Mouse (Mus musculus): ENCODE measurements at regions not wholly inside any gene's neighbourhood (a gene's known extent, or its start where the extent isn't known, plus 50 kb on each side); places are given as distances from the start of the nearest gene placed in this dataset.

- no peak overlapping the region for H3K9ac ChIP-seq
- no peak overlapping the region for H3K4me2 ChIP-seq
- no peaks in the 10 kb centered on the region for H3K36me3 ChIP-seq (replicated peaks)
- no peak for ATAC-seq (ENCODE audit: low FRiP score)
- 90% methylated on average over 8 of the region's 8 CpGs for WGBS
- no peak overlapping the region for H3K27ac ChIP-seq
- H3K4me1 ChIP-seq = no peaks in the 10 kb centered on the region
- H3K27me3 ChIP-seq = peaks cover 14% of the 10 kb centered on the region; the same call in 1 of the 2 replicates
- no peak overlapping the region for H3K4me3 ChIP-seq (replicated peaks)
- H3K9me3 ChIP-seq = no peaks in the 10 kb centered on the region
Observed at GRCm38 (mm10) chr4:143012900-143013299, 199.9 kb downstream of the Prdm2 start.

- Histone ChIP-seq H3K27ac (no peak overlapping the region), H3K27me3 (no peaks in the 10 kb centered on the region; the same call in 1 of the 2 replicates), H3K9ac (no peak overlapping the region), H3K4me2 (no peak overlapping the region), H3K4me3 (replicated peaks) (no peak overlapping the region), H3K4me1 (0 out of 2 replicates have a peak, but pooled peaks cover 6% of the 10 kb centered on the region), H3K36me3 (replicated peaks) (no peaks in the 10 kb centered on the region), H3K9me3 (no peaks in the 10 kb centered on the region)
- ATAC-seq (ENCODE audit: low FRiP score) = no peak
- 42% methylated on average over 13 of the region's 13 CpGs for WGBS
Observed at GRCm38 (mm10) chr4:143001961-143002360, 210.8 kb downstream of the Prdm2 start.

GRCm38 (mm10) chr4:143001486-143001885 lies 211.3 kb downstream of the Prdm2 start:
- no peak overlapping the region for H3K9ac ChIP-seq
- ATAC-seq (ENCODE audit: low FRiP score) = no peak
- 68% methylated on average over 5 of the region's 5 CpGs for WGBS
- H3K4me3 ChIP-seq (replicated peaks) = no peak overlapping the region
- H3K4me1 ChIP-seq = 0 out of 2 replicates have a peak, but pooled peaks cover 6% of the 10 kb centered on the region
- no peaks in the 10 kb centered on the region for H3K36me3 ChIP-seq (replicated peaks)
- no peaks in the 10 kb centered on the region for H3K9me3 ChIP-seq
- H3K27ac ChIP-seq = no peak overlapping the region
- no peaks in the 10 kb centered on the region; the same call in 1 of the 2 replicates for H3K27me3 ChIP-seq
- no peak overlapping the region for H3K4me2 ChIP-seq

- ATAC-seq (ENCODE audit: low FRiP score) = no peak
- Histone ChIP-seq H3K36me3 (replicated peaks) (no peaks in the 10 kb centered on the region), H3K4me1 (no peaks in the 10 kb centered on the region), H3K27me3 (no peaks in the 10 kb centered on the region), H3K4me2 (no peak overlapping the region), H3K4me3 (replicated peaks) (no peak overlapping the region), H3K9me3 (no peaks in the 10 kb centered on the region), H3K9ac (no peak overlapping the region), H3K27ac (no peak overlapping the region)
- WGBS = 70% methylated on average over 4 of the region's 4 CpGs
Observed at GRCm38 (mm10) chr4:142996406-142996805, 216.4 kb downstream of the Prdm2 start.

GRCm38 (mm10) chr4:142991401-142991800 lies 221.4 kb downstream of the Prdm2 start:
- Histone ChIP-seq H3K4me1 (peaks cover 3% of the 10 kb centered on the region; the same call in 1 of the 2 replicates), H3K36me3 (replicated peaks) (no peaks in the 10 kb centered on the region), H3K9me3 (no peaks in the 10 kb centered on the region), H3K9ac (no peak overlapping the region), H3K27me3 (no peaks in the 10 kb centered on the region; the same call in 1 of the 2 replicates), H3K4me2 (no peak overlapping the region), H3K4me3 (replicated peaks) (no peak overlapping the region), H3K27ac (no peak overlapping the region)
- 87% methylated on average over 4 of the region's 4 CpGs for WGBS
- ATAC-seq (ENCODE audit: low FRiP score) = no peak

GRCm38 (mm10) chr4:142989175-142989574 lies 223.6 kb downstream of the Prdm2 start:
- H3K36me3 ChIP-seq (replicated peaks) = no peaks in the 10 kb centered on the region
- no peaks in the 10 kb centered on the region; the same call in 1 of the 2 replicates for H3K27me3 ChIP-seq
- peaks cover 3% of the 10 kb centered on the region; the same call in 1 of the 2 replicates for H3K4me1 ChIP-seq
- no peak overlapping the region for H3K4me3 ChIP-seq (replicated peaks)
- no peak overlapping the region for H3K9ac ChIP-seq
- H3K4me2 ChIP-seq = 0 out of 2 replicates have a peak overlapping the region, but pooled peaks have one; percentile 15
- H3K9me3 ChIP-seq = no peaks in the 10 kb centered on the region
- 0 out of 2 replicates have a peak, but pooled peaks have one; percentile 55 for ATAC-seq (ENCODE audit: low FRiP score)
- WGBS = 3% methylated on average over 8 of the region's 8 CpGs
- H3K27ac ChIP-seq = no peak overlapping the region

GRCm38 (mm10) chr4:142983295-142983624 lies 229.5 kb downstream of the Prdm2 start:
- WGBS = 49% methylated on average over 6 of the region's 6 CpGs
- Histone ChIP-seq H3K27me3 (no peaks in the 10 kb centered on the region; the same call in 1 of the 2 replicates), H3K9me3 (no peaks in the 10 kb centered on the region), H3K36me3 (replicated peaks) (no peaks in the 10 kb centered on the region), H3K4me1 (peaks cover 16% of the 10 kb centered on the region), H3K4me2 (no peak overlapping the region), H3K9ac (no peak overlapping the region), H3K4me3 (replicated peaks) (no peak overlapping the region), H3K27ac (no peak overlapping the region)
- ATAC-seq (ENCODE audit: low FRiP score) = no peak

GRCm38 (mm10) chr4:142982585-142983294 lies 230.1 kb downstream of the Prdm2 start:
- no peak overlapping the region for H3K9ac ChIP-seq
- no peak overlapping the region for H3K4me3 ChIP-seq (replicated peaks)
- no peak overlapping the region for H3K27ac ChIP-seq
- no peaks in the 10 kb centered on the region; the same call in 1 of the 2 replicates for H3K27me3 ChIP-seq
- H3K4me1 ChIP-seq = peaks cover 16% of the 10 kb centered on the region
- no peaks in the 10 kb centered on the region for H3K9me3 ChIP-seq
- ATAC-seq (ENCODE audit: low FRiP score) = no peak
- no peaks in the 10 kb centered on the region for H3K36me3 ChIP-seq (replicated peaks)
- no peak overlapping the region for H3K4me2 ChIP-seq
- 56% methylated on average over 8 of the region's 8 CpGs for WGBS

GRCm38 (mm10) chr4:142975620-142976019 lies 237.2 kb downstream of the Prdm2 start:
- no peak overlapping the region for H3K9ac ChIP-seq
- 78% methylated on average over 11 of the region's 11 CpGs for WGBS
- H3K4me3 ChIP-seq (replicated peaks) = no peak overlapping the region
- ATAC-seq (ENCODE audit: low FRiP score) = no peak
- H3K9me3 ChIP-seq = no peaks in the 10 kb centered on the region
- H3K36me3 ChIP-seq (replicated peaks) = no peaks in the 10 kb centered on the region
- H3K27ac ChIP-seq = no peak overlapping the region
- no peak overlapping the region for H3K4me2 ChIP-seq
- no peaks in the 10 kb centered on the region for H3K27me3 ChIP-seq
- H3K4me1 ChIP-seq = no peaks in the 10 kb centered on the region

- H3K27me3 ChIP-seq = no peaks in the 10 kb centered on the region
- 0 out of 2 replicates have a peak, but pooled peaks cover 3% of the 10 kb centered on the region for H3K4me1 ChIP-seq
- 78% methylated on average over 4 of the region's 4 CpGs for WGBS
- no peak overlapping the region for H3K9ac ChIP-seq
- H3K27ac ChIP-seq = no peak overlapping the region
- no peaks in the 10 kb centered on the region for H3K9me3 ChIP-seq
- H3K36me3 ChIP-seq (replicated peaks) = no peaks in the 10 kb centered on the region
- no peak overlapping the region for H3K4me2 ChIP-seq
- no peak for ATAC-seq (ENCODE audit: low FRiP score)
- no peak overlapping the region for H3K4me3 ChIP-seq (replicated peaks)
Observed at GRCm38 (mm10) chr4:142970040-142970439, 242.8 kb downstream of the Prdm2 start.

- Histone ChIP-seq H3K4me2 (no peak overlapping the region), H3K4me3 (replicated peaks) (no peak overlapping the region), H3K36me3 (replicated peaks) (no peaks in the 10 kb centered on the region), H3K9ac (no peak overlapping the region), H3K4me1 (0 out of 2 replicates have a peak, but pooled peaks cover 3% of the 10 kb centered on the region), H3K9me3 (no peaks in the 10 kb centered on the region), H3K27ac (no peak overlapping the region), H3K27me3 (no peaks in the 10 kb centered on the region)
- ATAC-seq (ENCODE audit: low FRiP score) = no peak
- WGBS = 89% methylated on average over 2 of the region's 2 CpGs
Observed at GRCm38 (mm10) chr4:142967604-142968003, 245.2 kb downstream of the Prdm2 start.

GRCm38 (mm10) chr4:142956832-142957429 lies 255.9 kb downstream of the Prdm2 start:
- H3K4me3 ChIP-seq (replicated peaks) = no peak overlapping the region
- H3K36me3 ChIP-seq (replicated peaks) = no peaks in the 10 kb centered on the region
- peak overlapping the region; percentile 59; the same call in 1 of the 2 replicates for H3K27ac ChIP-seq
- 37% methylated on average over 8 of the region's 8 CpGs for WGBS
- ATAC-seq (ENCODE audit: low FRiP score) = peak; percentile 93
- H3K9ac ChIP-seq = no peak overlapping the region
- peaks cover 24% of the 10 kb centered on the region for H3K4me1 ChIP-seq
- no peaks in the 10 kb centered on the region for H3K9me3 ChIP-seq
- no peaks in the 10 kb centered on the region for H3K27me3 ChIP-seq
- no peak overlapping the region for H3K4me2 ChIP-seq
